Mouse (Mus musculus) G1E (cell line): Measurements from ENCODE around the gene Gm45844. TPM values are rescaled to one million over a fixed set of nuclear protein-coding genes. Genes with fewer than 3 reads are reported as not detected.

Experiments
- ATAC-seq: 2 replicates; pipeline ENCODE4 v1.8.0; 2016; ENCODE audit warnings: mild to moderate bottlenecking; ENCODE audit not compliant: insufficient number of reproducible peaks, poor library complexity, low FRiP score, severe bottlenecking; ENCODE audit errors: extremely low read depth
- DNase-seq: peaks from one replicate; pipeline ENCODE4 v3.0.0; 2012; ENCODE audit warnings: low spot score
- H3K27me3 ChIP-seq: 2 replicates; pipeline ENCODE4 v1.6.1; 2012; ENCODE audit warnings: mild to moderate bottlenecking, low read length, inconsistent platforms; ENCODE audit not compliant: insufficient read depth
- H3K36me3 ChIP-seq: replicated peaks from 2 replicates; pipeline ENCODE3; 2012; ENCODE audit warnings: mild to moderate bottlenecking, inconsistent platforms
- H3K4me1 ChIP-seq: 2 replicates; pipeline ENCODE4 v1.6.1; 2012; ENCODE audit warnings: low read depth, low read length, inconsistent platforms, mixed read lengths; ENCODE audit not compliant: insufficient read depth
- H3K4me3 ChIP-seq: 2 replicates; pipeline ENCODE4 v1.5.1; 2012; ENCODE audit warnings: low read depth, mild to moderate bottlenecking, inconsistent platforms, low read length, moderate library complexity, mixed read lengths
- H3K9me3 ChIP-seq: replicated peaks from 2 replicates; pipeline ENCODE4 v1.6.1; 2012; ENCODE audit warnings: inconsistent platforms
- CTCF ChIP-seq: IDR thresholded peaks from 2 replicates; pipeline ENCODE4 v1.5.1; 2012; ENCODE audit warnings: low read depth, low read length, inconsistent platforms, mixed read lengths
- GATA1 ChIP-seq: IDR thresholded peaks from 2 replicates; pipeline ENCODE4 v1.6.1; 2012; ENCODE audit warnings: borderline replicate concordance, low read length, inconsistent platforms, mixed read lengths
- GATA2 ChIP-seq: IDR thresholded peaks from 2 replicates; pipeline ENCODE4 v1.6.1; 2012; ENCODE audit warnings: low read depth, low read length, inconsistent platforms, borderline replicate concordance
- POLR2AphosphoS5 ChIP-seq: IDR thresholded peaks from 2 replicates; pipeline ENCODE4 v1.6.1; 2012; ENCODE audit warnings: low read depth, low read length, inconsistent platforms; ENCODE audit not compliant: insufficient replicate concordance
- TAL1 ChIP-seq: conservative IDR thresholded peaks from 2 replicates; pipeline ENCODE4 v1.6.1; 2012; ENCODE audit warnings: low read depth, low read length, inconsistent platforms, mixed read lengths
- polyA plus RNA-seq: library from polyadenylated mRNA; stranded (reverse); fragments of >175 nt; gene quantifications from 2 replicates; pipeline ENCODE4 v1.2.3, GENCODE M21; 2012
- total RNA-seq, 2 experiments: library from RNA; stranded (forward) in 1 of 2; stranded (reverse) in 1 of 2; fragments of 200-1000 nt in 1 of 2; fragments of >200 nt in 1 of 2; fragmentation: Nextera tagmentation in 1 of 2; gene quantifications; 2 replicates each; pipeline ENCODE4 v1.2.3; 2014 to 2017

Gene Gm45844
- total and polyA plus RNA-seq, 3 experiments, result 0.17 to 0.55 TPM; not detected in 1

DNA sequence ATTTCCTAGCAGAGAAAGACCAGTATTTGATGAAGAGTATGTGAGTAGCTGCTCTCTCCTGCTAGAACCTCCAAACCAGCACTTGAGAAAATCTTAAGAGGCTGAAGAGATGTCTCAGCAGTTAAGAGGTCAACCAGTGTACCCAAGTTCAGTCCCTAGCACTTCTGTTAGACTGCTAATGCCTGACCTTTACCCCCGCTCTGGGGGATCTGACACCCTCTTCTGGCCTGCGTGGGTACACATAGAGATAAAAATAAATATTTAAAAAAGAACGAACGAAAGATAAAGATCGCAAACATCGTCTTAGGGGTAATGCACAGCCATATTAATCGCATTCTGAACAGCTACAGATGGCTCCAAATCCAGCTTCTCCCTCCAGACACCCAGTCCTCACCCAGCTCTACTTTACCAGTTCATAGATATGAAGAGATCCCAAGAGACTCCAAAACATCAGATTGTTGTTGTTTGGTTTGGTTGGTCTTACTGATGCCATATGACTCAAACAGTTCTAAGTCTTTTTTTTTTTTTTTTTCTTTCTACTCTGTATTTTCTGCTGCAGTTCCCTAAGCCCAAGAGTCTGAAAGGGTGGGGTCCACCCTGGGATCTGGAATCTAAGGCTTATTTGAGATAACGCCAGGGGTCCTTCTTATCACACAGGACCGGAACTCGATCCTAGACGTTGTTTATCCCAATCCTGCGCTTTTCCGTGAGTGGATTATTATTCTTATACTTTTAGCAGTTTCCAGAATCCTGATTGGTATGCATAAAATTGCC, 90.5 kb downstream of the Gm45844 start:
- peak; percentile 17; the same call in 1 of the 2 replicates for ATAC-seq
- H3K4me3 ChIP-seq, result peak overlapping the region; percentile 65; the same call in 1 of the 2 replicates

DNA sequence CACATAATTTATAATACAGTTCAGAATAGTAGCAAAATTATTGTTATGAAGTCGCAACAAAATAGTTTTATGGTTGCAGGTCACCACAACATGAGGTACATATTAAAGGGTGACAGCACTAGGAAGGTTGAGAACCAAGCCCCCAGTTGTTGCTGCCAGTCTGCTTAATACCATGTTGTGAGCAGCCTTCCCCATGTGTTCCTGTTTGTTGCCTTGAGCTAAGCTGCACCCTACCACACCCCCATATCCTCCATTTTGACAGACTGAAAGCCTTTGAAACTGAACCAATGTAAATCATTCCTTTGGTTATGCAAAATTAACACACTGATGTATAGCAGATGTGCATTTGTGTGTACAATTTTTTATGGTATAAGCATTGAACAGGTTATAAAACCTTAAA, 92.2 kb downstream of the Gm45844 start:
- Histone ChIP-seq H3K36me3 (peaks cover 15% of the 10 kb centered on the region), H3K27me3 (no peaks in the 10 kb centered on the region)
- TF ChIP-seq TAL1 (no peak), GATA1 (no peak), POLR2AphosphoS5 (no peak), CTCF (no peak), GATA2 (no peak)

More for the DNA sequence above, 90.5 kb downstream of the Gm45844 start:
- Histone ChIP-seq H3K9me3 (no peaks in the 10 kb centered on the region), H3K4me1 (peaks cover 4% of the 10 kb centered on the region; the same call in 1 of the 2 replicates), H3K36me3 (peaks cover 1% of the 10 kb centered on the region), H3K27me3 (no peaks in the 10 kb centered on the region)
- DNase-seq, result no peak
- TF ChIP-seq GATA2, result no peak
- no peak for TF ChIP-seq CTCF
- no peak for TF ChIP-seq GATA1
- TF ChIP-seq POLR2AphosphoS5, result no peak
- TF ChIP-seq TAL1, result no peak

GRCm38 (mm10) chr7:7171227-7172147, 106.6 kb downstream of the Gm45844 start, which contains the start of gene Zfp418:
Gene Zfp418, plus strand, starts transcription at chr7:7171330.
- Histone ChIP-seq H3K36me3 (peaks cover 4% of the 10 kb centered on the region), H3K4me3 (peak within 1 kb of the TSS; percentile 74), H3K9me3 (no peaks in the 10 kb centered on the region), H3K4me1 (peaks cover 9% of the 10 kb centered on the region), H3K27me3 (no peaks in the 10 kb centered on the region)
- TF ChIP-seq GATA2 (no peak), CTCF (no peak), GATA1 (no peak), POLR2AphosphoS5 (no peak), TAL1 (no peak)
- DNase-seq, result no peak
- ATAC-seq, result peak; percentile 92

More for the DNA sequence above, 92.2 kb downstream of the Gm45844 start:
- no peak for ATAC-seq
- H3K4me1 ChIP-seq, result peaks cover 4% of the 10 kb centered on the region; the same call in 1 of the 2 replicates
- no peak overlapping the region for H3K4me3 ChIP-seq
- DNase-seq, result no peak
- H3K9me3 ChIP-seq, result no peaks in the 10 kb centered on the region

Other genes with a start within 250 kb of the Gm45844 start
- gene Zfp954, start 156.8 kb downstream of the Gm45844 start, total RNA-seq (2014; fragmentation: Nextera tagmentation), result 8.5 and 15.0 TPM in 2 replicates
- gene Zfp954, start 156.8 kb downstream of the Gm45844 start, total RNA-seq (2017), result 18.6 and 19.1 TPM in 2 replicates
- 1.9 and 3.4 TPM in 2 replicates for gene Zfp954, start 156.8 kb downstream of the Gm45844 start, polyA plus RNA-seq
- 10.0 and 15.4 TPM in 2 replicates for gene Zfp773, start 141.5 kb downstream of the Gm45844 start, total RNA-seq (2014; fragmentation: Nextera tagmentation)
- 9.2 and 10.5 TPM in 2 replicates for gene Zfp773, start 141.5 kb downstream of the Gm45844 start, total RNA-seq (2017)
- gene Zfp773, start 141.5 kb downstream of the Gm45844 start, polyA plus RNA-seq, result 0.16 and 0.22 TPM in 2 replicates
- 2.4 and 3.4 TPM in 2 replicates for gene Zfp418, start 107.0 kb downstream of the Gm45844 start, total RNA-seq (2014; fragmentation: Nextera tagmentation)
- 1.9 and 2.1 TPM in 2 replicates for gene Zfp418, start 107.0 kb downstream of the Gm45844 start, total RNA-seq (2017)
- 0.21 and 0.22 TPM in 2 replicates for gene Zfp418, start 107.0 kb downstream of the Gm45844 start, polyA plus RNA-seq
- gene Zfp772, start 68.3 kb downstream of the Gm45844 start, total RNA-seq (2014; fragmentation: Nextera tagmentation), result 1.9 and 3.2 TPM in 2 replicates
- 1.8 and 3.1 TPM in 2 replicates for gene Zfp772, start 68.3 kb downstream of the Gm45844 start, total RNA-seq (2017)
- 0.14 and 0.18 TPM in 2 replicates for gene Zfp772, start 68.3 kb downstream of the Gm45844 start, polyA plus RNA-seq
- not detected in 2 replicates for gene Vmn2r29, start 31.0 kb downstream of the Gm45844 start, total RNA-seq (2014; fragmentation: Nextera tagmentation)
- 0.11 and 0.17 TPM in 2 replicates for gene Vmn2r29, start 31.0 kb downstream of the Gm45844 start, total RNA-seq (2017)
- gene Vmn2r29, start 31.0 kb downstream of the Gm45844 start, polyA plus RNA-seq, result not detected in 2 replicates
- gene Clcn4, start 22.6 kb upstream of the Gm45844 start, total RNA-seq (2014; fragmentation: Nextera tagmentation), result 13.5 and 17.4 TPM in 2 replicates
- 34.4 and 34.7 TPM in 2 replicates for gene Clcn4, start 22.6 kb upstream of the Gm45844 start, total RNA-seq (2017)
- gene Clcn4, start 22.6 kb upstream of the Gm45844 start, polyA plus RNA-seq, result 2.7 and 4.2 TPM in 2 replicates
- 0.15 TPM in 1 of 2 replicates, not detected in the other for gene Vmn2r30, start 59.3 kb upstream of the Gm45844 start, total RNA-seq (2014; fragmentation: Nextera tagmentation)
- gene Vmn2r30, start 59.3 kb upstream of the Gm45844 start, total RNA-seq (2017), result 0.17 and 0.27 TPM in 2 replicates
- gene Vmn2r30, start 59.3 kb upstream of the Gm45844 start, polyA plus RNA-seq, result not detected in 2 replicates
- gene Gm45783, start 96.3 kb upstream of the Gm45844 start, total RNA-seq (2014; fragmentation: Nextera tagmentation), result not detected in 2 replicates
- gene Gm45783, start 96.3 kb upstream of the Gm45844 start, total RNA-seq (2017), result not detected in 2 replicates
- gene Gm45783, start 96.3 kb upstream of the Gm45844 start, polyA plus RNA-seq, result 0.16 and 0.25 TPM in 2 replicates
- gene Vmn2r31, start 121.4 kb upstream of the Gm45844 start, total RNA-seq (2014; fragmentation: Nextera tagmentation), result not detected in 2 replicates
- gene Vmn2r31, start 121.4 kb upstream of the Gm45844 start, total RNA-seq (2017), result 0.17 and 0.33 TPM in 2 replicates
- gene Vmn2r31, start 121.4 kb upstream of the Gm45844 start, polyA plus RNA-seq, result not detected in 2 replicates
- gene Vmn2r32, start 201.7 kb upstream of the Gm45844 start, total RNA-seq (2014; fragmentation: Nextera tagmentation), result not detected in 2 replicates
- gene Vmn2r32, start 201.7 kb upstream of the Gm45844 start, total RNA-seq (2017), result 0.05 and 0.12 TPM in 2 replicates
- not detected in 2 replicates for gene Vmn2r32, start 201.7 kb upstream of the Gm45844 start, polyA plus RNA-seq